Mouse (Mus musculus): ENCODE results near the gene Noct.

Noct gene

DNA sequence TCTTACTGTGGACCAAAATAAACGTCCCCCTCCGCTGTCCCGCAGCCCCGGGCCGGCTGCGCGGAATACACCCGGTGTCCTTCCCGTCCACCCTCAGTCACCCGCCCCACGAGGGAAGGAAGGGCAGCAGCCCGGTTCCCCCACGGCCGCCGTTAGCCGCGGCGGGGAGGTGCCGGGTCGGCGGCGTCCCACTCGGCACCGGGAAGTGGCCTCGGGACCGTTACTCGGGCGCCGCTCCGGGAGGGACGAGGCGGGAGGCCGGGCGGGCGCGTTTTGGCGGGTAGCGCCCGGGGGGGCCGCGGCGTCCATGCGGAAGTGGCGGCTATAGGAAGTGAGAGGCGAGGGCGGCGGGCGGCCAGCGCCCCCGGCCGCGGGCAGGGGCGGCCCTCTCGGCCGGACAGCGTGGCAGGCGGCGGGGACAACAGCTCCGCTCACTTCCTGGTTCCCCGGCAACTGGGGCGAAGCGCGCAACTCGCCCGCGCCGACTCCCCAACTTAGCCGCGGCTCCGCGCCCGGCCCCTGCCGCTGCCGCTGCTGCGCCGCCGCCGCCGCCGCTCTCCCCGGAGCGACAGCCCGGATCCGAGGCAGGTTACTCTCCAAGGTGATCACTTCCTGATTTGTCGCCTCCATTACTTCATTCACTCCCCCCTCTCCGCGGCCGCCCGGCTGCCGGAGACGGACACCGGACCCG is 52.3 kb downstream of the Noct start:
- DNase-seq (ENCODE audit: low spot score in 2 of 2) = peak; percentile 31 to 61

DNA sequence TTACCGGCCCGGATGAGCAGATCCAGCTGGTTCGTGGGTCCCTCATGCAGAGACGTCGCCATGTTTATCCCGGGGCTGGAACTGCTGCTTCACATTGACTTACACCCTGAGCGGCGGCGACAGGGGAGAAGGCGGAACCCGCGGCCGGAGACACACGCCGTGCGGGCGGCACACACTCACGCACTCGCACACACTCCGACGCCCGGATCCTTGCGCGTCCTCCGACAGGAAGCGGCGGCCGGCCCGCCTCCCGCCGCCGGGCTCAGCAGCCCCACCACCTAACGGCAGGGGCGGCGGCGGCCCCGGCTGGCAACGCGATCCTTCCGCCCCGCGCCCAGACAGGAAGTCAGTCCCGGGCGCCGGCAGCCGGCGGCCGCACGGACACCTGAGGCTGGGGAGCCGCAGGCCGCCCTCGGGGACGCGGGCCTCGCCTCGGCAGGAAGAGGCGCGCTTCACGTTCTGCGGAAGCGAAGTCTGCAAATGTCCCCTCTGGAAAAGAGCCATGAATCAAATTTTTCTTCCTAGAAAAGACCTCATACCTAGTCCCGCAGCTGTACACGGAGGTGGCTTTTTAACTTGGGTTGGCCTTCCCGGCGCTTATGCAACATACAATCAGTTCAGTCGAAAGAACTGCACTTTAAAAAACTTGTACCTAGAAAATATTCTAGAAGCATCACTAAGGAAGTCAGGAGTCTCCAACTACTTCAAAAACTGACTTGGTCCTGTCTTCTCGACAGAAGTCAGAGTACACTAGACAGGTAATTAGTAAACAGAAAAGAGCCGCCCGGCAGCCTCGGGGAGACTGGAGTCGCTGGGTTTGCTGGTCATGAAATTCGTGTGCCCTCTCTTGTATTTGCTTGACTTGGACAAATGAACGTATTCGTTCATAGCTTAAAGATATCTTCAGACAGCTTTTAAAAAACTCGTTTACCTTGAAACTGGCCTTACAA is 53.2 kb downstream of the Noct start:
- peak; percentile 80 to 83 for DNase-seq (ENCODE audit: low spot score in 2 of 2)

DNA sequence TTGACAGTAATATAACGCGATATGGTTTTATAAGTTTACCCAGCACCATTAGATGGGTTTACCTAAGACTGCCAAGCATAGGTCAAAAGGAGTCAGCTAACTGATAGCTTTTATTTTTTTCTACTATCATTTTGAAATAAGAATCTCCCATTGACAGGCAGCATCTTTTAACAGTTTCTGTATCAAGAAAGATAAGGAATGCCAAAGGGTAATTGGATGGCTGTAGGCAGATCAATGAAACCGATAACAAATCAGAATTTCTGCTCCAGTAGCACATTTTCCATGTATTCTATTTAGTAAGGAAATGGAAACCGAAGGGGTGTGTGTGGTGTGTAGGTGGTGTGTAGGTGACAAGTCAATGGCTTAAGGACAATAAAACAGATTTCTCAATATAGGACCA is 54.2 kb downstream of the Noct start:
- no peak for DNase-seq (ENCODE audit: low spot score in 2 of 2)

DNA sequence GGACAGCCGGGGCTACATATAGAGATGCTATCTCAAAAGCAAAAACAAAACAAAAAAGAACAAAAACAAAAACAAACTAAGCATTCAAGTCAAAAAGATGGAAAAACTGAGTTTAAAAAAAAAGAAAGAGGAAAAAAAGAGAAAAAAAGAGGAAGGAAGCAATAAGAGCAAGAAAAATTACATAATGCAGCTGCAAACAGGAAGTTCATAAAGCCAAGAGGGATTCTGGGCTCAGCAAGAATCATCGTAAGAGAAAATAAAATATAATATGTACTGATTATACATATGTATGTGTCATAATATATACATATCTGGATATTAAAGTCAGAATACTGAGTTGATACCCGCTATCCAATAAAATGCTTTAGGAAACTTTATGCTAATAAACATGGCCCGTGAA is 57.5 kb downstream of the Noct start:
- DNase-seq (ENCODE audit: low spot score in 2 of 2) = no peak

DNA sequence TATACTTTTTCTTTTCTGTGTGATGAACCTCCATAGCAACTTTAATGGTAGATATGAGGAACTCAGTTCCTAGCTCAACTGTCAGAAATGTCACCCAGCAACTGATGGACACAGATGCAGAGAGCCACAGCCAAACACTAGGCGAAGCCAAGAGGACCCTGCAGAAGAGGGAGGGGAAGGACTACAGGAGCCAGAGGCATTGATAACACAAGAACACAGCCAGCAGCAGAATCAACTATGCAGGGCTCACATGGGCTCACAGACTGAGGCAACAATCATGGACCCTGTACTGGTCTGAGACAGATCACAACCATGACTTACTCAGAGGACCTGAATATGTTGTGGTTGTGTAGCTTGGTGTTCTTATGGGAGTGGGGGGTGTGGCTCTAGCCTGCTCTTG is 60.1 kb downstream of the Noct start:
- no peak for DNase-seq (ENCODE audit: low spot score in 2 of 2)

DNA sequence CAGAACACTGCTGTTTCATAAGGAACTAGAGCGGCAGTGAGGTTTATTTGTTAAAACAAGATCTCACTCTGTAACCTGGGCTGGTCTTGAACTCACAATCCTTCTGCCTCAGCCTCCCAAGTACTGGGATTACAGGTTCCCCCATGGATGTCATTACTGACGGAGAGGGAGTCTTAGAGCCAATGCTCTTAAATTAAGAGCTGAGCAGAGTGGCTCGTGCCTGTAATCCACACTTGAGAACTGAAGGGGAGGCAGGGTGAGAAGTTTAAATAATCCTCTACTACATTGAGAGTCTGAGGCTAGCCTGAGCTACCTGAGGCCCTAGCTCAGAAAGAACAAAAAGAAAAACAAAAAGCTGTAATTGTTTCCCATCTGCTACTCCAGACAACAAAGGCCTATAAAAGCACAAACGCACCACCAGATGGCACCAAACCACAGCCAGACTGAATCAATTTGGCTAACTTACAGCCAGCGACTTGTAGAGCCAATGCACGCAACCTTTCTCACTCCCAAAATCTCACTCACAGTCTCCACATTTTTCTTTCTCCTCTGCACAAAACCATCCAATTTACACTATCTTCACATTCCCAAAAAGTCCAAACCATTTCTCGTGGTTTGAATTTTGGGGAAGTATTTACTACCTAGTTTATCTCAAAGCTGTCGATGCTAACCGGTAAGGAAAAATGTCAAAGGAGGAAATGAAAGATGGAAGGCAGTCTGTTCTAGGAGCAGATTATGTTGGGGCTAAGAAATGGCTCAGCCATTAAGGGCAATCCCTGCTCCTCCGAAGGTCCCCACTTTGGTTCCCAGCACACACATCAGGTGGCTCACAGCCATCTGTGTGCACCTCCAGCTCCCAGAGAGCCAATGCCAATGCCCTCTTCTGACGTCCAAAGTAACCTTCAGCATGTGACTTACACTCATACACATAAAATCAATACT is 64.9 kb downstream of the Noct start:
- DNase-seq (ENCODE audit: low spot score in 2 of 2) = peak; percentile 41 to 78

DNA sequence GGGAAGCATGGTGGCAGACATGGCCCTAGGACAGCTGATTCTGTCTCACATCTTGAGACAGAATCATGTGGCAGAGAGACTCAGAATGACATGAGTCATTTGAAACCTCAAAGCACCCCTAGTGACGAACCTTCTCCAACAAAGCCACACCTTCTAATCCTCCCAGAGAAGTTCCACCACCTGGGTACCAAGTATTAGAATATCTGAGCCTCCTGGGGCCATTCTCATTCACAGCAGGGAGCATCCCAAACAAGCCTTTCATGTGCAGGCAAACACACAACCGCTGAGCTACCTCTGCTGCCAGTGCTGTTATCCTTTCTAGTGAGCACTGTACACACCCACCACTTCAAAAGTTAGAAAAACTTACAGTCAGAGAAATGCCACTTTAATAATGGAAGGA is 70.0 kb downstream of the Noct start:
- DNase-seq (ENCODE audit: low spot score in 2 of 2) = no peak

DNA sequence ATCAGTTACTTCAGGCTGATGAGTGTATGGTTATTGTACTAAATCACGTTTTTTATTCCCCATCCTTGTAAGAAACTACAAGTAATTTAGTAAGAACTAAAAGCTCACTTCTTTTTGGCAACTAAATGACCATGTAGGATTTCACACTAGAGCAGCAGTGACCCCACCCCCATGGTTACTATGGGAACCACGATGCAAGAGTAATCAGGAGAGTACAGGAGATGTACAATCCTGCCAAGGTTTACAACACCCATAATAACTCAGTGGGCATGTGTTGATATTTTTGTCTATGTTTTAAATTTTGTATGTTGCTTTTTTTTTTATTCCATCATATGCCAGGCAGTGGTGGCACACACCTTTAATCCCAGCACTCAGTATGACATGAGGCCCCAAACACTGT is 71.0 kb downstream of the Noct start:
- DNase-seq (ENCODE audit: low spot score in 2 of 2) = peak in 1 of 2 experiments; percentile 35

DNA sequence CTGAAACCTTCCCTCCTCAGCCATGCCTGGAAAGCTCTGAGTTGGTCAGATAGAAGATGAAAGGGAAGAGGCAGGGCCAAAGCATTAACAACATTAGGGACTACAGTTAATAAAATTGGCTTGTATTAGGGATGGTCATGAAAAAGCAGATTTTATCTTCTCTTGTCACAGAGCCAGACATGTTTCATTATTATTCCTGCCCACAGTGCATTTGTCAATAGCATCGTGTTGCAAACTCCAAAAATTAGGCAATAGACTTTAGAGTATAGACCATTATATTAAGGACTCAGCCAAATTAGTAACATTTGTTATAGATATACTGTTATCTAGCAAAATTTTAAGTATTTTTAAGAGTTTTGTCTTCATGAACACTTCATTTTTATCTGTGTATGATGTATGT is 72.5 kb downstream of the Noct start:
- no peak for DNase-seq (ENCODE audit: low spot score in 2 of 2)

Measured in frontal cortex, postnatal 10 days (tissue).